Mouse (Mus musculus) mouse trophoblast stem cell (cell line): ENCODE measurements around the gene Rab13.
"Not testable (repeated sequence)": the region's sequence is repeated elsewhere in the genome, so short reads cannot be mapped to it uniquely, and the experiment has no call there.

ENCODE experiments used
- in situ Hi-C, 2 experiments: fragments of 300-500 bp; cut with MseI, MboI; formaldehyde crosslinking; loops; 2 replicates in 1 of 2; 3 replicates in 1 of 2; pipeline ENCODE4 v1.15.1; 2025

Rab13 gene

DNA sequence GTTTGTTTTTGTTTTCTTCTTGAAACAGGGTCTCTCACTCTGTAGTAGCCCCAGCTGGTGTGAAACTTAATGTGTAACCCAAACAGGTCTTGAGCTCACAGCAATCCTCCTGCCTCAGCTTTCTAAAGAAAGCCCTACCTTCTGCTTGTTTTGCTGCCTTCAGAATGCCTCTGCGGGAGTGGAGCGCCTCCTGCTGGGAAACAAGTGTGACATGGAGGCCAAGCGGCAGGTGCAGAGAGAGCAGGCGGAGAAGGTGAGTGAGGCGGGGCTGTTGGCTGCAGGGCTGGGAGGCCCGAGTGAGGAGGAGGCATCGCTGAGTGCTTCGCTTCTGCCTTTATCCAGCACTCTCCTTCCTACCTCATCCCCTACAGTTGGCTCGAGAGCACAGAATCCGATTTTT is 10.8 kb downstream of the Rab13 start:
- in situ Hi-C loops, result no loop called here

GRCm38 (mm10) chr3:90231075-90231474 is 17.6 kb downstream of the Rab13 start:
- in situ Hi-C loops, result no loop called here

- in situ Hi-C loops, result no loop called here
These were observed 18.2 kb downstream of the Rab13 start, which contains the start of gene Jtb for GRCm38 (mm10) chr3:90231507-90232333. Jtb (plus strand) TSS chr3:90231597.

DNA sequence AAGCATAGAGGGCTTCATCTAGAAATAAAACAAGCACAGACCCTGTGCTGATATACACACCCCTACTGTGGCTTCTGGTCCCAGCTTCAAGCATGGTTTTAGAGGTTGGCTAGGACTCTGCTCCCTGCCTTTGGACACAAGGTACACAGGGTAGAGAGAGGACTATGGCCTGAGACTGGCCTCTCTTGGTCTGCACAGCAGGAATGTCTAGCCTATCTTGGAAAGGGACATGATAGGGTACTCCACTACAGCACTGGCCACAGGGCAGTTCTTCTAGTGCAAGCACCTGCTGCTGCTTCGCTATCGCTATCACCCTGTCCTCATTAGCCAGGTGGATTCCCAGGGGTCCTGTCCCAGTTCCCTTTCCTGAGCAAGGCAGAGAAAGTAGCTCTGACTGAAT is 27.8 kb downstream of the Rab13 start:
- in situ Hi-C loops, result no loop called here

- in situ Hi-C loops, result no loop called here
These were observed 28.3 kb downstream of the Rab13 start for GRCm38 (mm10) chr3:90241669-90242358.

DNA sequence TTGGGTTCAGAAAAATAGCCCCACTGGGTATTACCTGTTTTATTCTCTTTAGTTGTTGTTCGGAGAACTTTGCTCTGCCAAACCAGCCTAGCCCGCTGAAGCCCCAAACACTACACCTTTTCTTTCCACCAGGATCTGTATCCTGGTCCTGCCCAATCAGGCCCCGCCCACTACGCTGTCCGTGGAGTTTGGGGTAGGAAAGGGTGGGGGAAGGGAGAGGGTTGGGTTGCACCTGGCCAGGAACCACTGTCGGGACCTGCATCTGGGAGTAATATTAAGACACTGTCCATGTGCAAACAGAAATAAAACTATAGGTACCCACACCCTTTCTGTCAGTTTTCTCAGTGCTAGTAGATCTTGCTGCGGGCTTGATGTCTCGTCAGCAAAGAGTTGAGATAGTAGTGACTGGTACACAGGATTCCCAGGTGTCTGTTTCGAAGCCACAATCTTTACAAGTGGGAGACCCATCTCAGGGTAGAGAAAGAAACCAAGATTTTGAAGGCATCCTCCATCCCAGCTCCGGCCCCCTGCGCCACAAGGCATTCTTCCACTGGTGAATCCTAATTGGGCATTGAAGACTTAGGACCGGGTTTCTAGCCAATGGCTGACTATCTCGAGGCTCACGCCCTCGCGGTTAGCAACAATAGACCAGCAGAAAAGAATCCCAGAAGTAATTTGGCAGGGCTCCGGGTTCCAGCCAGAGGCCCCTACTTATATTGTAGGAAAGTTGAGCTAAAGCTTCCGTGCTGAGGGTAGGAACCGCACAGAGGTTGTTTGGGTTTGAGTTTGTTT is 29.7 kb downstream of the Rab13 start, which contains the start of gene Creb3l4:
Creb3l4 (minus strand) TSS at position 529 of the 792 bp plus-strand sequence.
- in situ Hi-C loops, result no loop called here

DNA sequence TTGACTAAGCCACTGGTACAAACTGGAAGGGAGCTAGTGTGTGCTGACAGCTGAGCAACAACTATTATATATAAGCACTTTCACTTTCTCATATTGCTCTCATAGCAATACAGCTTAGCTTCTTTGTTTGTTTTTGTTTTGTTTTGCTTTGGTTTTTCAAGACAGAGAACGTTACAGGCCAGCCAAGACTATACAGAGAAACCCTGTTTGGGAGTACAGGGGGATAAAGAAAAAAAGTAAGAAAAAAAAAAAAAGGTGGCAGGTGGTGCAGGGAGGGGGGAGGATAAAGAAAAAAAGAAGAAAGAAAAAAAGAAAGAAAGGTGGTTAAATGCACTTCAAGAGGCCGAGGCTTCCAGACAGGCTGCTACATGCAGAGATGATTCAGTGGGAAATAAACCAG is 31.9 kb downstream of the Rab13 start:
- in situ Hi-C loops, result no loop called here

- in situ Hi-C loops, result no loop called here
These were observed 34.1 kb downstream of the Rab13 start for GRCm38 (mm10) chr3:90247630-90247959.

DNA sequence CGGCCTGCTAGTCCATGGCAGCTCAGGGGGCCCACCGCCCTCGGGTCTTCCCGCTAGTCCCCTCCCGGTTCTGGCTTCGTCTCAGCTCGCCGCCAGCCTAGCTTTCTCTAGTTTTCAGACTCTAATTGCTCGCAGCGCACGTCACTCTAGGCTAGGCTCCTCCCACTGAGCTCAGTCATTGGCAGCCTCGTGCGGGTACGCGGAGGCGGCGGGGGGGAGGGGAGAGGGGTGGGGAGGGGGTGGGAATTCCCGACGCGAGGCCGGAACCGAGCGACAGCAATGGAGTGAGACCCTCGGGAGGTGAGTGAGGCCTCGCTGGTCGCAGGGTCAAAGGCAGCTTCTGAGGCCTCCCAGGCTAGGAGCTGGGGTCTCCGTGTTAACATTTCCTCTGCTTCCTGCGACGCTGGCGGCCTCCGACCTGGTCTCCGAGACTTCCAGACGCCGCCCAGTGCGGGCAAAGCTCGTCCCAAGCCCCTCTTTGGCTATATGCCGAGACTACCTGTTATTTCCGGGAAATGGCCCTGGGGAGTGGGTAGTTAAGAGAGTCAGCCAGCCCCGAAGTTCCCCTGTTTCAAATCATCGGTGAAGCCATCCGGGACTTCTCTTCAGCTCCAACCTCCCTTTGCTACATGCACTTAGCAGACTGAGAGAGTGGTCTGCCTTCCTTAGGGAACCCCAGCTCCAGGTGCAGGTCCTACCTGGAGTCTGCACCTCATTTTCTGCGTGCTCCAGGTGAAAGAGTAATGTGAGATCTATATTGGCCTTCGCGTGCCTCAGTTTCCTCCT is 34.7 kb downstream of the Rab13 start, which contains the start of gene Slc39a1:
Slc39a1 (plus strand) TSS at position 213 of the 786 bp plus-strand sequence.
- in situ Hi-C loops, result no loop called here

- in situ Hi-C loops, result no loop called here
These were observed 35.2 kb downstream of the Rab13 start for GRCm38 (mm10) chr3:90248746-90249100.

DNA sequence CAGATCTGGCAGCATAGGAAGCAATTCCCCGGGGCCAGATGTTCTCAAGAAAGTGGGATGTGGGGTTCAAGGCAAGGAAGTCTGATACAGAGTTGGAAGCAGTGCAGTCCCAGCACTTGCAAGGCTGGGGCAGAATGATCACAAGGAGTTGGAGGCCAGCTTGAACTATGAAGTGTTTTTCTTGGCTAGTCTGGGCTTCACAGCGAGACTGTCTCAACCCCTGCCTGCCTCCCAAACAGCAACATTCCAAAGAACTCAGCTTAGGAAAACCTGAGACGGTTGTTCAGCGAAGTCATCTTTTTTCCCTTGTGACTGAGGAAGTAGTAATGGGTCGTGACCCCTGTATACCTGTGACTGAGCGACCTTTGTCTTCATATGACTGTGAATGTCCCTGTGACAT is 37.3 kb downstream of the Rab13 start:
- in situ Hi-C loops, result no loop called here

GRCm38 (mm10) chr3:90251731-90252226 is 38.3 kb downstream of the Rab13 start:
- in situ Hi-C loops, result not testable (repeated sequence)

- in situ Hi-C loops, result not testable (repeated sequence)
These were observed 39.2 kb downstream of the Rab13 start for GRCm38 (mm10) chr3:90252659-90253058.

- in situ Hi-C loops, result not testable (repeated sequence)
These were observed 39.7 kb downstream of the Rab13 start for GRCm38 (mm10) chr3:90253174-90253573.

DNA sequence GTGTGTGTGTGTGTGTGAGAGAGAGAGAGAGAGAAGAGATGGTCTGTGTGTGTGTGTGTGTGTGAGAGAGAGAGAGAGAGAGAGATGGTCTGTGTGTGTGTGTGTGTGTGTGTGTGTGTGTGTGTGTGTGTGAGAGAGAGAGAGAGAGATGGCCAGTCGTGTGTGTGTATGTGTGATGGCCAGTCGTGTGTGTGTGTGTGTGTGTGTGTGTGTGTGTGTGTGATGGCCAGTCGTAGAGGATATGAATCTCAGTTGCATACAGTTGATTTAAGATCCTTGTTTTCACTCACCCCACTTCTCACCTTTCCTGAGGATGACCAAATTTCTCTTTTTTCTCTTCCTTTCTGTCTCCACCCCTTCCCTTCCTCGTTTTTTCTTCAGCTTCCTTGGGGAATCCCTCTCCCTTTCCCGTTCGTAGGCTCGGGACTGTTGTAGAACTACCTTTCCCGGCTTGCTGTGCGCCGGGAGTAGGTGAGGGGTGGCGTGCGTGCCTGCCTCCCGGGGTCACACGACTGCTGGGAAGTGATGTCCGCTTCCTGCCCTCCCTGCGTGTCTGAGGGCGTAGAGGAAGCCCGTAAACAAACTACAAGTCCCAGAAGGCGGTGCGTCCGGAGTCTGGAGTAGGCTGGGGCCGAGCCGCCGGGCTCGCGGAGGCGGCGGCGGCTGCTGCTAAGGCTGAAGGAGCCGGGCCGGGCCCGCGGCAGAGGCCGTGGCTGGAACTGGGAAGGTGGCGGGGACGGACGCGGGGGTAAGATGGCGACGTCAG is 40.3 kb downstream of the Rab13 start, which contains the start of gene Crtc2:
Crtc2 (plus strand) TSS at position 511 of the 766 bp plus-strand sequence.
- in situ Hi-C loops, result no loop called here

- in situ Hi-C loops, result no loop called here
These were observed 41.1 kb downstream of the Rab13 start for GRCm38 (mm10) chr3:90254419-90255193.

GRCm38 (mm10) chr3:90255194-90255565 is 41.7 kb downstream of the Rab13 start:
- in situ Hi-C loops, result no loop called here

DNA sequence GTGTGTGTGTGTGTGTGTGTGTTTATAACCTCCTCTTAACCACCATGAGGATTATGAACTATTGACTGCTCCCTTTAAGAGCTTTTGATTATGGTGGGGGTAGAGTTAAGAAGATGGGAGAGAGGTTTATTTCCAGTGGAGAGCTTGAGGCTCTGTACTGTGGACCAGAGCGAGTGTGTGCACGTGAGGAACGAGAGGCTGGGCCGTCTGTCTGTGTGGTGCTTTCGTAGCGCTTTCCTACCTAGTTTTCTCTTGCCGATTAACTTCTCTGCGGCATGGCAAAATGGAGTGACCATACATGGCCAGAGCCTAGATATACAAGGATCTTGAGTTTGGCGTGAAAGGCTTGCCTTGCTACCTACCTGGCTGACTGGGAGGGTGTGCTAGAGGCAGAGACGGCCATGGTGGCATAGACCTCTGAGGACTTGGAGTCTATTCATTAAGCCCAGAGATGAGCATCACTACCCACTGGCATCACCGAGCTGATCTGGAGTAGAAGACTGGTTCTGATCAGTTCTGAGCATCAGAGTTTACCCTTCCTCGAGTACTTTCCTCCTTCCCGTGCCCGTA is 42.4 kb downstream of the Rab13 start:
- in situ Hi-C loops, result no loop called here
